Mouse (Mus musculus) limb, embryonic 11.5 days (tissue): Measurements from ENCODE around the gene Ccdc136. TPM values are rescaled to one million over a fixed set of nuclear protein-coding genes. Genes with fewer than 3 reads are reported as not detected.

Experiments used
- ATAC-seq: fragments of 200-750 bp; cut with Nextera tagmentation; 2 replicates; pipeline ENCODE4 v1.8.0; 2017; ENCODE audit warnings: low read depth; ENCODE audit not compliant: insufficient number of reproducible peaks, low FRiP score, low TSS enrichment
- DNase-seq: peaks from one replicate; pipeline ENCODE4 v3.0.0-alpha.2; 2015; ENCODE audit warnings: low spot score
- H3K27ac ChIP-seq: fragments of 300-500 bp; sonication (generic); replicated peaks from 2 replicates; pipeline ENCODE4 v1.5.1; 2014; ENCODE audit warnings: low read depth, mild to moderate bottlenecking, low read length
- H3K27me3 ChIP-seq: fragments of 300-500 bp; sonication (generic); 2 replicates; pipeline ENCODE4 v1.6.1; 2014; ENCODE audit warnings: mild to moderate bottlenecking, low read length, mixed read lengths; ENCODE audit not compliant: control insufficient read depth, insufficient read depth
- H3K36me3 ChIP-seq: fragments of 300-500 bp; sonication (generic); 2 replicates; pipeline ENCODE4 v1.6.1; 2014; ENCODE audit warnings: mild to moderate bottlenecking, low read length, moderate library complexity, mixed read lengths; ENCODE audit not compliant: control insufficient read depth, insufficient read depth
- H3K4me1 ChIP-seq: fragments of 300-500 bp; sonication (generic); 2 replicates; pipeline ENCODE4 v1.6.1; 2014; ENCODE audit warnings: low read length, mixed read lengths; ENCODE audit not compliant: control insufficient read depth, insufficient read depth
- H3K4me2 ChIP-seq: fragments of 300-500 bp; sonication (generic); 2 replicates; pipeline ENCODE4 v1.6.1; 2014; ENCODE audit warnings: low read depth, mild to moderate bottlenecking, moderate library complexity; ENCODE audit not compliant: severe bottlenecking
- H3K4me3 ChIP-seq: fragments of 300-500 bp; sonication (generic); 2 replicates; pipeline ENCODE4 v1.5.1; 2014; ENCODE audit warnings: low read depth, low read length
- H3K9ac ChIP-seq: fragments of 300-500 bp; sonication (generic); 2 replicates; pipeline ENCODE4 v1.6.1; 2014; ENCODE audit warnings: mild to moderate bottlenecking, low read length
- H3K9me3 ChIP-seq: fragments of 300-500 bp; sonication (generic); 2 replicates; pipeline ENCODE4 v1.6.1; 2016; ENCODE audit warnings: low read length; ENCODE audit not compliant: control insufficient read depth
- WGBS: fragments of 180-500 bp; shearing (Covaris S2); extraction: QIAGEN DNeasy Blood & Tissue Kit; methylation state at CpG from one replicate; pipeline ENCODE4 v1.1.7; 2014; 5-methylcytosine and 5-hydroxymethylcytosine counted together
- polyA plus RNA-seq: library from polyadenylated mRNA; unstranded; fragments of >200 nt; fragmentation: Nextera tagmentation; extraction: Ambion mirVana; gene quantifications from 2 replicates; pipeline ENCODE4 v1.2.1, GENCODE M21; 2014

Gene Ccdc136
- polyA plus RNA-seq, 1 experiment from 2014 or later: 37.1 TPM

DNA sequence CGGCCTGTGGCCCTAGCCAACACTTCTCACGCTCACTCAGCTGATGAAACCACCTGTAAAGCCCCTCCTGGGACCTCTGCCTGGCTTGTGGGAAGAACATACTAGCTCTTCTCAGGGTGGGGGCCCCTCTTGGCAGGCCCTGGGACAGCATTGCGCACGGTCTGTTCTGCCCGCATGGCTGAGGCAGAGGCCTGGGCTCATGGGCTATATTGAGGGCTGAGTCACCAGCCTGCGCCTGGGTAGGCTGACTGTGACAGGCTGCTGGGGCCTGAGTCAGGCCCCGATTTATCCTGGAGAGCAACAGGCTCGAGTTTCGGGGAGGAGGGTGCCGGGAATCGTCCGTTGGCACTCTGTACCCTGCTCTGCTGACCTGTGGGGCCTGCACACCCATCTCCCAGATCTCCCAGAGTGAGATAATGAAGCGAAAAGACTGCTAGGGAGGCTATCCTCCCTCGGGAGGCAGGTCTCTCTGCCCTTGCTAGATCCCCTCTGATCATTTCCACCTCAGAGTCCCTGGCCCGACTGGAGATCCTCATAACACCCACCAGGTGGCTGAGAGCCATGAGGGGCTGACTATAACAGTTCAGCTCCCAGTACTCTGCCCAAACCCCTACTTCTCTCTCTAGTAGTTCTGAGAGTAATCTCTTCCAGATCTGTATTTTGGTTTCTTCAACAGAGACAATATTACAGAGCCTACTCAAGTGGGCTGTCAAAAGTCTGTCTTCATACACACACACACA is 34.7 kb downstream of the Ccdc136 start:
- no peak overlapping the region for H3K27ac ChIP-seq
- H3K9me3 ChIP-seq: no peaks in the 10 kb centered on the region
- 0 out of 2 replicates have a peak overlapping the region, but pooled peaks have one; percentile 7 for H3K9ac ChIP-seq
- peaks cover 9% of the 10 kb centered on the region for H3K27me3 ChIP-seq
- 39% methylated on average over 15 of the region's 15 CpGs for WGBS
- no peak for ATAC-seq
- DNase-seq: no peak
- H3K36me3 ChIP-seq: no peaks in the 10 kb centered on the region
- H3K4me1 ChIP-seq: peaks cover 25% of the 10 kb centered on the region
- H3K4me3 ChIP-seq: no peak overlapping the region
- no peak overlapping the region for H3K4me2 ChIP-seq

DNA sequence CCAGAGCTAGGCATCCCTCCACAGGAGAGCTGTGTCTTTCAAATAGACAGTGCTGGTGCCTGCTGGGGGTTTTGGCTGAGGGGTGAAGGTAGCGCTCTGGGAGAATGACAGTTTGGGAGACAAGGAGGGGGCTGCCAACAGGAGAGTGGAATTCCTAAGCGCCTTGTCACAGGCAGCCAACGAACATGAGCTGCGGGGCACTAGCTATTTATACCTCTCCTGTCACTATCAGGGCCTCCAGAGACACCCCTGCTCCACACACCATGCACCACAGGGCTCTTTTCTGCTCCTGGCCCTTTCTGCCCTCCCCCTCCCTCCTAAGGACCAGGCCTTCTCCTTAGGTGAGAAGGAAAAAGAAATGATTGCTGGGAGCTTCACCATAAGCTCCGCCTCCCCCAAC is 35.4 kb downstream of the Ccdc136 start:
- 14% methylated on average over 5 of the region's 5 CpGs for WGBS
- Histone ChIP-seq H3K4me3 (no peak overlapping the region), H3K4me2 (no peak overlapping the region), H3K9me3 (no peaks in the 10 kb centered on the region), H3K27ac (no peak overlapping the region), H3K9ac (0 out of 2 replicates have a peak overlapping the region, but pooled peaks have one; percentile 7), H3K36me3 (no peaks in the 10 kb centered on the region), H3K4me1 (peaks cover 30% of the 10 kb centered on the region), H3K27me3 (peaks cover 9% of the 10 kb centered on the region)
- no peak for DNase-seq
- ATAC-seq: no peak

DNA sequence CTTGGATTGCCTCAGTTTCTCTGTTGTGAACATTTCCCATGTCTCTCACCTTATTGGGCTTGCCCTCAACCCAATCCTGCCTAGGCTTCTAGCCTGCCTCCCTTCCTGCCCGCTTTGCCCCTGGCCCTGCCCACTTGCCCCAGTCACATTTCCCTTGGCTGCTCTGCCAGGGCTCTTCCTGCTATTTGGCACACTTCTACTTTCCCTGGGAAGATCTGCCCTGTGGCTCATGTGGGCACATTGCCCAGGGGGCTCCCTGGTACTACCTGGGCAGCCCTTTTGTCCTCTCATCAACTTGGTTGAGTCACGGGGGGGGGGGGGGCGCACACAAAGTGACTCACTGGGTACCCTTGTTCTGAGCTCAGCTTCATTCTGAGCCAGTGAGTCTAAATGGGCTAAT is 36.0 kb downstream of the Ccdc136 start:
- Histone ChIP-seq H3K27me3 (peaks cover 9% of the 10 kb centered on the region), H3K27ac (no peak overlapping the region), H3K4me2 (no peak overlapping the region), H3K9me3 (no peaks in the 10 kb centered on the region), H3K4me1 (peaks cover 34% of the 10 kb centered on the region), H3K4me3 (no peak overlapping the region), H3K9ac (no peak overlapping the region), H3K36me3 (no peaks in the 10 kb centered on the region)
- ATAC-seq (no peak), DNase-seq (no peak)
- 41% methylated on average over 3 of the region's 3 CpGs for WGBS

DNA sequence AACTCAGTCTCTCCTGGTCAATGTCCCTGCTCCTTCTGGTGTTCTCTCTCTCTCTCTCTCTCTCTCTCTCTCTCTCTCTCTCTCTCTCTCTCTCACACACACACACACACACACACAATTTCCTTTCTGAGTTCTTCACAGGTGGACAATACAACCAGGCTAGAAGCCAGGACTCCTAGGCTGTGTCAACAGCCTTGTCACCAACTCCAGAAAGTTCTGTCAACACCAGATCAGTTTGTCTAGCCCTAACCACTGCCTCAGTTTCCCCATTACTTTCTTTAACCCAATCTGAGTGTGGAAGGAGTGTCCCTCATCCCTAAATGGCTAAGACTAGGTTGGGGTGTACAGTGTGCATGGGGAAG is 36.5 kb downstream of the Ccdc136 start:
- Histone ChIP-seq H3K4me3 (peak overlapping the region; percentile 45), H3K36me3 (no peaks in the 10 kb centered on the region), H3K27ac (no peak overlapping the region), H3K9me3 (no peaks in the 10 kb centered on the region), H3K4me1 (peaks cover 34% of the 10 kb centered on the region), H3K9ac (peak overlapping the region; percentile 66; the same call in 1 of the 2 replicates), H3K4me2 (peak overlapping the region; percentile 89), H3K27me3 (peaks cover 9% of the 10 kb centered on the region)
- ATAC-seq (no peak), DNase-seq (no peak)

DNA sequence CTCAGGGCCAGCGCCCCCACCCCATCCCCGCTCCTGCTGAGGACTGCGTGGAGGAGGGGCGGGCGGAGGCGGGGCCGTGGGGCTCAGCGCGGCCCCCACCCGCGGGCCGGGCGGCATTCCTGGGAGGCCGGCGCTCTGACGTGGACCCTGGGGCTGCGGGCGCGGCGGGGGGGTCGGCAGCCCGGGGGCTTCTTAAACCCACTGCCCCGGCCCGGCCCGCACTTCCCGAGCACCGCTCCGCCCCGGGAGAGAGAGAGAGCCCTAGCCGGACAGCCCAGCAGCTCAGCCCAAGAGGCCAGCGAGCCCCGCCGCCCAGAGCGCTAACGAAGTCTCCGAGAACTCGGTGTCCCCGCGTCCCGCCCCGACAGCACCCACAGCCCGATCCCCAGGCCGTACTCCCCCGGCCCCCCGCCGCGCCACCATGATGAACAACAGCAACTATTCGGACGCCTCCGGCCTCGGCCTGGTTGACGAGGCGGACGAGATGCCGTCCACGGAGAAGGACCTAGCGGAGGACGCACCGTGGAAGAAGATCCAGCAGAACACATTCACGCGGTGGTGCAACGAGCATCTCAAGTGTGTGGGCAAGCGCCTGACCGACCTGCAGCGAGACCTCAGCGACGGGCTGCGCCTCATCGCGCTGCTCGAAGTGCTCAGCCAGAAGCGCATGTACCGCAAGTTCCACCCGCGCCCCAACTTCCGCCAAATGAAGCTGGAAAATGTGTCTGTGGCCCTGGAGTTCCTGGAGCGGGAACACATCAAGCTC is 37.1 kb downstream of the Ccdc136 start, which contains the start of gene Flnc:
Flnc (plus strand) TSS at position 219 of the 766 bp plus-strand sequence.
- DNase-seq: peak; percentile 65
- Histone ChIP-seq H3K27ac (no peak within 1 kb of the TSS), H3K27me3 (peaks cover 9% of the 10 kb centered on the region), H3K4me1 (peaks cover 34% of the 10 kb centered on the region), H3K9ac (peak within 1 kb of the TSS; percentile 66), H3K36me3 (no peaks in the 10 kb centered on the region), H3K4me3 (peak within 1 kb of the TSS; percentile 45), H3K4me2 (peak within 1 kb of the TSS; percentile 89), H3K9me3 (no peaks in the 10 kb centered on the region)
- ATAC-seq: no peak
- WGBS: under 1% methylated on average over 71 of the region's 77 CpGs

DNA sequence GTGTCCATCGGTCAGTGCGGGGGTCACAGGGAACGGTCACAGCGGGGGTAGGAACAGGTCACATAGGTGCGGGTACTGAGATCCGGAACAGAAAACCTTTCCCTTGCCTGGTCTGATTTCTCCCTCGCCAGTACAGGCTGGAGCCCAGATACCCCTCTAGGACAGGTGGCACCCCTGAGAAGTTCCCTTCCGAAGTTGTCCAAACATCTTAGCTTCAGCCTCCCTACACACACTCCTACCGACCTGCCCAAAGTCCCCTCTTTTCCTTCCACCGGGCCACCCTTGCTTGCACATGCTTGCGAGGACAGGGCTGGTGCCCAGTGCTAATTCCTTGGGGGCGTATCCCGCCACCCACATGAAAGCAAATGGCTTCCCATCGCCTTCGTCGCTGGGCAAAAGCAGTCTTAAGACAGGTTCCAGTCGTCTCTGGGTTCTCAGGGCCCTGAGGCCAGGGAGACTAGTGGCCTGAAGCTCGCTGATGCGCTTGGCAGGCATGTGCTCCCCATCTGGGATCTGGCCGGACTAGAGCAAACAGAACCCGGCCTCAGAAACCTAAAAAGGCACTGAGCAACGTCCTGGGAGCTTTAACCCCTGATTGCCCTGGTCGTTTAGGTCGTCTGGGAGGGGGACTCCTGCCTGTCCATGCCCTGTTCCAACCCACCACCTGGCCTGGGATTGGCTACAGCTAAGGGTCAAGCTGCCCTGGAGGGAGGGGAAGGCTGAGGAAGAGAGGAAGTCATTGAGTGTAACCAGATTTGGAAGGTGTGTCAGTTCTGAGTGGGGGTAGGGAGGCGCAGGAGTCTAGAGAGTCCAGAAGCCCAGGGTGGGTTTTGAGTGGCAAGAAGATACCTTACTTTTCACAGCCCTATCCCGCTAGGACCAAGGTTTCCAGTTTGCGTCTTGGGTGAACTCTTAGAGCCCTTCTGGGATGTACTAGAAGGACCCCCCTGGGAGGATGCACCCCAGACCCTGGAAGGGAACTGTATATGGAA is 38.0 kb downstream of the Ccdc136 start:
- Histone ChIP-seq H3K27ac (no peak overlapping the region), H3K9ac (peak overlapping the region; percentile 66; the same call in 1 of the 2 replicates), H3K4me3 (peak overlapping the region; percentile 45), H3K4me2 (peak overlapping the region; percentile 89), H3K9me3 (no peaks in the 10 kb centered on the region), H3K4me1 (peaks cover 34% of the 10 kb centered on the region), H3K27me3 (peaks cover 9% of the 10 kb centered on the region), H3K36me3 (no peaks in the 10 kb centered on the region)
- 2% methylated on average over 27 of the region's 27 CpGs for WGBS
- DNase-seq: peak; percentile 68
- ATAC-seq: 0 out of 2 replicates have a peak, but pooled peaks have one; percentile 1

DNA sequence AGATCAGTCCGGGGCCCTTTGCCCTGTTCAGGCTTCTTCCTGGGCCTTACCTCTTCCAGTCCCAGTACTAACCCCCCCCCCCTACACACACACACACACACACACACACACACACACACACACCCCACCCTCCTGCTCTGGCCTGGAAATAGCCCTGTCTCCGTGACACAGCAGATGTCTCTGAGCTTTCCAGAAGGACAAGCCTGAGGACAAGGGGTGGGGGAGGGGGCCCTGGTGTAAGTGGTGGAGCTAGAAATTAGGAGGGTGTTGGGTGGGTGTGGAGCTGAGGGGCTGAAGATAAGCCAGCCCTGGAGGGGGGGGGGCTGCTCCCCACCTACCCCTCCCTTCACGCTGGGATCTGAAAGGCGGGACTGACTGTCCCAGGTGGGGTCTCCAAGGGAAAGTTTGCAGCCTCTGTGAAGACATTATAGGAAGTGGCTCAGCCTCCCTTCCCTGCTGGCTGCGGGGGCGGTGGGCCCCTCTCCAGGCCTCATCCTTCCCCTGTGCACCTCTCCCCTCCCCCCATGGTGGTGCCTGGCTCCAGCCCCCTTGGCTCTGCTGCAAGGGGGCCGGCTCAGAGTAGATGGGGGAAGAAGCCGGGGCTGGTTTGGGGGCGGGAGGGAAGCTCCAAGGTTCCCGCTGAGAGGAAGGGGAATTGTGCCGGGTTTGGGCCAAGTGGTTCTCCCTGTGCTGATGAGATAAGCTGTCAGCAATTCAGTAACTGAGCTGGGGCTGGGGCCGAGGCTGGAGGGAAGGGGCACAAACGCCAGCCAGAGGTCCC is 39.0 kb downstream of the Ccdc136 start:
- no peaks in the 10 kb centered on the region for H3K9me3 ChIP-seq
- peaks cover 9% of the 10 kb centered on the region for H3K27me3 ChIP-seq
- WGBS: 2% methylated on average over 13 of the region's 13 CpGs
- no peaks in the 10 kb centered on the region for H3K36me3 ChIP-seq
- DNase-seq (peak; percentile 53), ATAC-seq (0 out of 2 replicates have a peak, but pooled peaks have one; percentile 17)
- H3K27ac ChIP-seq: peak overlapping the region; percentile 1; the same call in 1 of the 2 replicates
- peak overlapping the region; percentile 45 for H3K4me3 ChIP-seq
- peaks cover 34% of the 10 kb centered on the region for H3K4me1 ChIP-seq
- peak overlapping the region; percentile 89 for H3K4me2 ChIP-seq
- 0 out of 2 replicates have a peak overlapping the region, but pooled peaks have one; percentile 49 for H3K9ac ChIP-seq
